Mouse (Mus musculus) neutrophil, adult 65 days (primary cell): ENCODE data around the gene Reps1. TPM values are rescaled to one million over a fixed set of nuclear protein-coding genes. Genes with fewer than 3 reads are reported as not detected.

Experiments
- total RNA-seq: library from RNA; stranded (reverse); gene quantifications from 2 replicates; pipeline ENCODE4 v1.2.4, GENCODE M21; 2023

The Reps1 gene
- 53.8 and 79.0 TPM in 2 replicates for total RNA-seq

DNA sequence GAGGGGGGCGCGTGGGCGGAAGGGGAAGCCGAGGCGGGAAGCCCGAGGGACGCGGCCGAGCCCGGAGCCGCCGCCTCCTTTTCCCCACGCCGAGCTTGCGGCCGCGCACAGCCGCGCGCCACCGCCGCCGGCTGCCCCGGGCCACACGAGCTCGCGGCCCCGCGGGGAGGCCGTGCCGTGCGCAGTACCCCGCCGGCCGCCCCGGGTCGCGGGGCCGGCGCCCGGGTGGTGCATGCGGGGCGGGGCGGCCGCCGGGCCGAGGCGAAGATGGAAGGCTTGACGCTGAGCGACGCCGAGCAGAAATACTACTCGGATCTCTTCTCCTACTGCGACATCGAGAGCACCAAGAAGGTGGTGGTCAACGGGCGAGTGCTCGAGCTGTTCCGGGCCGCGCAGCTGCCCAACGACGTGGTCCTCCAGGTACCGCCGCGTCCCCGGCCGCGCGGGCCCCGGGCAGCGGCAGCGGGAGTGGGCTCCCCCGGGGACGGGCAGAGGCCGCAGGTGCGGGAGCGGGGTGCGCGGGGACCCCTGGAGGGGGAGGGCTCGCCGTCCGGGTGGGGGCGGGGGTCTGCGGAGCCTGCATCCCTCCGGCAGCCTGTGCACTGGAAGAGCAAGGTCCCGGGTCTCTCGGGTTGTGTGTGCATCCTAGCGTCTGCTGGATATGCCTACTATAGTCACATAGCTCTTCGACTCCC, at the start of gene Reps1:
TSS of gene Reps1 (plus strand) at position 166 of the 695 bp plus-strand sequence.

GRCm38 (mm10) chr10:18022741-18023347, 32.8 kb upstream of the Reps1 start, which contains the start of gene Abracl:
TSS of gene Abracl (minus strand) at chr10:18023288.

Other genes with a start within 250 kb of the Reps1 start
- gene Heca, start 107.8 kb upstream of the Reps1 start, total RNA-seq, result 59.5 and 85.2 TPM in 2 replicates
- 124 and 134 TPM in 2 replicates for gene Abracl, start 32.6 kb upstream of the Reps1 start, total RNA-seq
- gene Ect2l, start 155.0 kb downstream of the Reps1 start, total RNA-seq, result not detected in 2 replicates
- 14.9 and 17.2 TPM in 2 replicates for gene Ccdc28a, start 179.1 kb downstream of the Reps1 start, total RNA-seq